Mouse (Mus musculus) embryonic facial prominence, embryonic 10.5 days (tissue): ENCODE results near the gene 3830406C13Rik. TPM values are rescaled to one million over a fixed set of nuclear protein-coding genes. Genes with fewer than 3 reads are reported as not detected.

ENCODE experiments used
- DNase-seq: peaks from one replicate; pipeline ENCODE4 v3.0.0-alpha.2; 2017; ENCODE audit warnings: low spot score
- H3K27ac ChIP-seq: fragments of 300-500 bp; sonication (generic); replicated peaks from 2 replicates; pipeline ENCODE4 v1.5.1; 2016; ENCODE audit warnings: mild to moderate bottlenecking
- H3K27me3 ChIP-seq: fragments of 300-500 bp; sonication (generic); replicated peaks from 2 replicates; pipeline ENCODE4 v1.6.1; 2016; ENCODE audit warnings: low read depth, mild to moderate bottlenecking; ENCODE audit not compliant: poor library complexity, severe bottlenecking
- H3K36me3 ChIP-seq: fragments of 300-500 bp; sonication (generic); replicated peaks from 2 replicates; pipeline ENCODE4 v1.6.1; 2016; ENCODE audit warnings: mild to moderate bottlenecking, moderate library complexity
- H3K4me1 ChIP-seq: fragments of 300-500 bp; sonication (generic); 2 replicates; pipeline ENCODE4 v1.6.1; 2016
- H3K4me3 ChIP-seq: fragments of 300-500 bp; sonication (generic); 2 replicates; pipeline ENCODE4 v1.5.1; 2016; ENCODE audit warnings: mild to moderate bottlenecking, moderate library complexity
- H3K9me3 ChIP-seq: fragments of 300-500 bp; sonication (generic); 2 replicates; pipeline ENCODE4 v1.6.1; 2016; ENCODE audit warnings: mild to moderate bottlenecking
- WGBS: fragments of 180-500 bp; shearing (Covaris S2); methylation state at CpG from one replicate; pipeline ENCODE4 v1.1.7; 2016; 5-methylcytosine and 5-hydroxymethylcytosine counted together
- polyA plus RNA-seq: library from polyadenylated mRNA; unstranded; fragments of >200 nt; fragmentation: Nextera tagmentation; extraction: Ambion mirVana; gene quantifications from 2 replicates; pipeline ENCODE4 v1.2.1, GENCODE M21; 2016

3830406C13Rik gene
- polyA plus RNA-seq, 1 experiment from 2014 or later, result 25.9 TPM

GRCm38 (mm10) chr14:12337421-12337997, 53.5 kb downstream of the 3830406C13Rik start:
- 3% methylated on average over 8 of the region's 8 CpGs for WGBS
- Histone ChIP-seq H3K4me3 (no peak overlapping the region), H3K27me3 (peaks cover 100% of the 10 kb centered on the region), H3K9me3 (no peaks in the 10 kb centered on the region), H3K4me1 (peaks cover 27% of the 10 kb centered on the region), H3K27ac (no peak overlapping the region), H3K36me3 (no peaks in the 10 kb centered on the region)
- DNase-seq, result no peak

- Histone ChIP-seq H3K4me1 (peaks cover 32% of the 10 kb centered on the region), H3K4me3 (no peak overlapping the region)
- DNase-seq, result peak; percentile 34
Measured at GRCm38 (mm10) chr14:12337998-12338809, 54.2 kb downstream of the 3830406C13Rik start.

DNA sequence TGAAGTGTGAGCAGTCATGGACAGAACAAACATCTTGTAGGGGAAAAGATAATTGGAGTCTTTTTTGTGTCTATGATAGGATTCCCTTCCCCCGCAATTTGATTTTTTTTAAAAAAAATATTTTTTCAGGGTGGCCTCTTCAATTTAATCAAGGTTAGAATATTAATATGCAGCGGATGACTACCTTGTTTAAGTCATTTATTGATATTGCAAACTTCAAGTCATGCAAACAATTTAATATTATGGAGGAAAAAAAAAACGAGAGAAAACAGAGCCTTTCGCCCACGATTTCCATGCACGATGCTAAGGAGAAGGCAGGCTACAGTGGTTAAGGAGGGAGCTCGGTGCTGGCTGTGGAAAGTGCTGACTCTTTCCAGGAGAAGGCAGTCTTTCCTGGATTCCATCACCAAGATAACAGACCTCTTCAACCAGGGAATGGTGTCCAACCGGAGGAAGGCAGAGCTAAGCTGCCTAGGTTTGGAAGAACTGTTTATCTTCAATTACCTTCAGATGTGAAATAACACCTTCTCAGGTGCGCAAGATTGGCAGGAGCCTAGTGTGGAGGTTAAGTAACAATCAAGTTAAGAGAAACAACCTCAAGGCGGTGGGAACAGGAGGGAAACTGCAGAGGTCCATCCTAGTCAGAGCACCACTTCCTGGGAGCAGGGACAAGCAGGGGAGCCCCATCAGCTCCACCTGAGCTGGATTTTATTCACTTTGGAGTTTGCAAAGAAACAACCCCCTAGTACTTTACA, 55.0 kb downstream of the 3830406C13Rik start:
- H3K4me1 ChIP-seq, result peaks cover 37% of the 10 kb centered on the region
- no peak overlapping the region for H3K4me3 ChIP-seq
- no peak overlapping the region for H3K27ac ChIP-seq
- H3K9me3 ChIP-seq, result no peaks in the 10 kb centered on the region
- no peak for DNase-seq
- no peaks in the 10 kb centered on the region for H3K36me3 ChIP-seq
- peaks cover 100% of the 10 kb centered on the region for H3K27me3 ChIP-seq
- whole genome bisulfite sequencing, result 1% methylated on average over 10 of the region's 10 CpGs

More at GRCm38 (mm10) chr14:12337998-12338809, 54.2 kb downstream of the 3830406C13Rik start:
- 1% methylated on average over 16 of the region's 16 CpGs for WGBS
- H3K27ac ChIP-seq, result no peak overlapping the region
- H3K9me3 ChIP-seq, result no peaks in the 10 kb centered on the region
- H3K27me3 ChIP-seq, result peaks cover 100% of the 10 kb centered on the region
- no peaks in the 10 kb centered on the region for H3K36me3 ChIP-seq

GRCm38 (mm10) chr14:12340238-12341074, 56.5 kb downstream of the 3830406C13Rik start:
- under 1% methylated on average over 19 of the region's 19 CpGs for WGBS
- H3K4me3 ChIP-seq, result peak overlapping the region; percentile 50

DNA sequence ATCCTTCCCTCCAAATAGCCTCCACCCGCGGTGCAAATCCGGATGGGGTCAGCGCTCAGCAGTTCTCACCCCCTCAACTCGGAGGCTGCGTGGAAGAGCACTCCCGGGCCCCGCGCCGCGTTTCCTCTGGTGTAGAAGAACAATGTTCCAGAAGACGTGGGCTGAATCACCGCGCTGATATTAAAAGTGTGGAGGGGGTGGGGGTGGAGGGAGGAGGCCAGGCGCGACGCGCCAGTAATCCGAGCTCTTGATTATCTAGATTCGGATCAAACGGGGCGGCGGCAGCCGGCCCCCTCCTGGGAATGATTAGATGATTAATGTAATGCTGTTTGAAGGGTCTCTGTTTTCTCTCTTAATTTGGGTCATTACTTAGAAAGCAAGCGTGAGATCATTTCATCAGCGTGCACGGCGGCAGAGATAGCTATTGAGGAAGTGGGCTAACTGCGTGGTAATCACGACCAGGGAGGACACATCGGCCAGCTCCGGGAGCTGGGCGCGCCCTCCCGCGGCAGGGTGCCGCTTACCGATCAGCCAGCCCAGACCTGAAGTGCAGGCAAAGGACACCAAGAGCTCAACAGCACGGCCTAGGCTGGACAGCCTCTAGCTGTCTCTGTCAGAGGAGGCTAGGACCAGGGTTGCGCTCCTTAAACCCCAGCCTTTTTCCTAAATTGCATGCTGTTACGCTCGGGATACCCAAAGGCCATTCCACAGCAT, 57.3 kb downstream of the 3830406C13Rik start:
- WGBS, result under 1% methylated on average over 42 of the region's 42 CpGs
- H3K9me3 ChIP-seq, result no peaks in the 10 kb centered on the region
- peak; percentile 76 for DNase-seq
- H3K4me3 ChIP-seq, result peak overlapping the region; percentile 50
- H3K27me3 ChIP-seq, result peaks cover 100% of the 10 kb centered on the region
- H3K27ac ChIP-seq, result no peak overlapping the region
- H3K4me1 ChIP-seq, result peaks cover 55% of the 10 kb centered on the region
- no peaks in the 10 kb centered on the region for H3K36me3 ChIP-seq

More at GRCm38 (mm10) chr14:12340238-12341074, 56.5 kb downstream of the 3830406C13Rik start:
- no peak overlapping the region for H3K27ac ChIP-seq
- H3K4me1 ChIP-seq, result peaks cover 50% of the 10 kb centered on the region
- DNase-seq, result peak; percentile 46
- H3K27me3 ChIP-seq, result peaks cover 100% of the 10 kb centered on the region
- no peaks in the 10 kb centered on the region for H3K9me3 ChIP-seq
- H3K36me3 ChIP-seq, result no peaks in the 10 kb centered on the region

DNA sequence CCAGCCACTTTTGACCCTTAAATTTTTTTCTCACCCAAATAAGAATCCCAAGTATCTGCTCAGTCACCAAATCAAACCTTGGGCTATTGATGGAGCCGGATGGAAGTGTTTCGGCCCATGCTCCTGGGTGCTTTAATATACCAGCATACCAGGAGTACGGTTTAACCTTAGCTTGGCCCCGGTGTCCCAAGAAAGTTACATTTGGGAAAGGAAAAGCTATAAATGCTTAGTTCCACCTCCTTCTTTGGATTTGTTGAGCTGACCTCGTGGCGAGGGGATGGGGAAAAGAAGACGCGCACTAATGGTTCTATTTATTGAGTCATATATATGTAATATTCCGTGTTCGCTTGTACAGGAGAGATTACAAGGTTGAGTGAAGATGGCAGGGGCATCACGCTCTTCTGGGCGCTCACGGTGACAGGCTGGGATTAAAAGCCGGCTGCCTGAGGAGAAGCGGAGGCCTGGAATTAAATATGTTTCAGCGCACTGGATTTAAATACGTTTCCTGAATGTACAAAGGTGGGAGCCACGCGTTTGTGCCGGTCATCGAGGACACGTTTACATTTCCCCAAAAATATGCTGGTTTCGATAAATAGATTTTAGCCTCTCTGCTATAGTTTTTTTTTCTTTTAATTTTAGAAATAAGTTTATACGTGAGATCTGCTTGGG, 58.0 kb downstream of the 3830406C13Rik start:
- H3K27me3 ChIP-seq, result peaks cover 100% of the 10 kb centered on the region
- WGBS, result 2% methylated on average over 24 of the region's 24 CpGs
- peak; percentile 31 for DNase-seq
- H3K4me1 ChIP-seq, result peaks cover 55% of the 10 kb centered on the region
- H3K27ac ChIP-seq, result no peak overlapping the region
- H3K9me3 ChIP-seq, result no peaks in the 10 kb centered on the region
- no peaks in the 10 kb centered on the region for H3K36me3 ChIP-seq
- H3K4me3 ChIP-seq, result peak overlapping the region; percentile 50

DNA sequence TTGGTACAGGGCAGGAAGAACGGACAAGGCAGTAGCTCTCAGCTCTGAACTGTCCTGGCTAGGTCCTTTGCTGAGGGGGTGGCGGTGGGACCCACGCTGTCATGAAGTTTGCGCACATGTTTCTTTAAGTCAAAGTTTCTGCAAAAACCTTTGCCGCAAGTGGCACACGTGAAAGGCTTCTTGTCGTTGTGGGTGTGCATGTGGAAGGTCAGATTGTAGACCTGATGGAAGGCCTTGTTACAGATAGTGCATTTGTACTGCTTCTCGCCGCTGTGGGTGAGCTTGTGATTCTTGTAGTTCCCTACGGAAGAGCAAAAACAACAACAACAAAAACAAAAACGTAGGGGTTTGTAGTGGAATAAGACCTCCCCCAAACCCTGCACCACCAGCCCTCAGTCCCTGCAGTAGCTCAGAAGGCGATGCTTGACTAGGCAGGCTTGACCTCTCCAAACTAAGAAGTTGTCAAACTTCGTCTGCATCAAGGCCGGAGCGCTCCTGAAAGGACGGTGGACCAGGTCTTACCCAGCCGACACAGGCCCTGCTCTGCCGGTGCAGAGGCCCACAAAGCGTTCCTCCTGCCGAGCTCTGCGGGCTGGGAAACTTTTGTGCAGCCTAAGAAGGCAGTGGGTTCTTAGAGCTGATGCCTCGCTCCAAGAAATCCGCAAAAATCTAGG, 58.6 kb downstream of the 3830406C13Rik start:
- under 1% methylated on average over 23 of the region's 23 CpGs for WGBS
- no peaks in the 10 kb centered on the region for H3K36me3 ChIP-seq
- peaks cover 100% of the 10 kb centered on the region for H3K27me3 ChIP-seq
- peaks cover 55% of the 10 kb centered on the region for H3K4me1 ChIP-seq
- H3K4me3 ChIP-seq, result peak overlapping the region; percentile 50
- H3K9me3 ChIP-seq, result no peaks in the 10 kb centered on the region
- DNase-seq, result peak; percentile 62
- H3K27ac ChIP-seq, result no peak overlapping the region; the same call in 1 of the 2 replicates

- Histone ChIP-seq H3K9me3 (no peaks in the 10 kb centered on the region), H3K27ac (peak overlapping the region; percentile 48; the same call in 1 of the 2 replicates), H3K4me3 (peak overlapping the region; percentile 50), H3K36me3 (no peaks in the 10 kb centered on the region), H3K27me3 (peaks cover 100% of the 10 kb centered on the region), H3K4me1 (peaks cover 52% of the 10 kb centered on the region)
- peak; percentile 45 for DNase-seq
- under 1% methylated on average over 20 of the region's 20 CpGs for WGBS
Measured at GRCm38 (mm10) chr14:12343451-12343941, 59.5 kb downstream of the 3830406C13Rik start.

GRCm38 (mm10) chr14:12344061-12344745, 60.2 kb downstream of the 3830406C13Rik start:
- Histone ChIP-seq H3K36me3 (no peaks in the 10 kb centered on the region), H3K9me3 (no peaks in the 10 kb centered on the region), H3K4me1 (peaks cover 52% of the 10 kb centered on the region), H3K27me3 (peaks cover 100% of the 10 kb centered on the region), H3K27ac (peak overlapping the region; percentile 66), H3K4me3 (peak overlapping the region; percentile 50)
- 1% methylated on average over 24 of the region's 24 CpGs for WGBS
- no peak for DNase-seq

DNA sequence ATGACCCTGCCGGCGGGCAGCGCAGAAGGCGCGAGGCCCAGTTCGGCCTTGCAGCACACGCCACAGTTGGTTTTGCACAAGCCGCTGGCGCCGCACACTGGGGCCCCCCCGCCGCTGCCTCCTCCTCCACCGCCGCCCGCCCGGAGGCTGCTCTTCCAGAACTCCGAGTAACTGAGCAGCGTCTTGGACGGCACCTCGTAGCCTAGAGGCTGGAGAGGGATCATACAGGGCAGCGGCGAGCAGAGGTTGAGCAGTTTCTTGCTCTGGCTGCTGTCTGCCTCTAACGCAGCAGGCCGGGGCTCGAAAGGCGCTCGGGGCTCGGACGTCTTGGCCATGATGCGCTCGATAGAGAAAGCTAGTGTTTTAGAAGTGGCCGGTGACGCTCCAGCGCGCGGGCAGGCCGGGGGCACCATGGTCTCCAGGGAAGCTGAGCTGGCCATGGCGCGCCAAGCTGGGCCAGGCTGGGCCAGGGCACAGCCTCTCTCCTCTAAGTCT, 60.8 kb downstream of the 3830406C13Rik start:
- DNase-seq, result peak; percentile 67
- peaks cover 52% of the 10 kb centered on the region for H3K4me1 ChIP-seq
- H3K4me3 ChIP-seq, result peak overlapping the region; percentile 50
- peak overlapping the region; percentile 66 for H3K27ac ChIP-seq
- no peaks in the 10 kb centered on the region for H3K9me3 ChIP-seq
- under 1% methylated on average over 39 of the region's 39 CpGs for WGBS
- peaks cover 100% of the 10 kb centered on the region for H3K27me3 ChIP-seq
- no peaks in the 10 kb centered on the region for H3K36me3 ChIP-seq
